11 mouse cellular contexts compared by ENCODE assay signal in the genomic region with DNA sequence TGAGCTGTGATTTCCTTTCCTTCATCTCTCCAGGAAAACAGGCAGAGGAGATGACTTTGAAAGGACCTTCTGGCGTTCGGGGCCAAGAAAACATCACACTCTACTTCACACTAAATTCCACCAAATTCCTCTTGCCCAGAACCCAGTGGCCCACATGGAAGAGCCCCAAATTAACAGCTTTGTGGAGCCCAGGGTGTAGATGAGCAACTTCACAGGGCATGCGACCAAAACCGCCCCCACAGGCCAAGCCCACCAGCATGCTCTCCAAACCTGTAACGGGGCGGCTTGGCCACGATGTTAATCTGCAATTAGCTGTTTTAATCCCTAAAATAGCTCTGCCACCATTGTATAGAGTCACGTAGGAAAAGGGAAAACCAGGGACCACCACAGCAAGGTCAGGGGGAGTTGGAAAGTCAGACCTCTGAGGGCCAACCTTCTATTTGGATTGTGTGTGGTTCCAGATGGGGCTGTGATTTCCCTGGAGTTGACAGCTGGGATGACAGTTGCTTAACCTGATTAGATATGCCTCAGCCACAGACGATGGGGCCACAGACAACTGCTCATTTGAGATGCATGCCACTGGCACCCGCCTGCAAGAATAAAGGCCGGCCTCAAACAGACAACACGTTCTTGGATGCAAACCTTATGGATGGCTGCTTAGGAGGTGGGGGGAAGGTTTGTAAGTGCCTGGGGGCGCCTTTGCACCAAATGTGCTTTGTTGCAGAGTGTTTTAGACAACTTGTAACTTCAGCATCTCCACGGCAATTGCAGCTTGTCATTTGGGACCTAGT.
DNase-seq lines count a peak whose midpoint lies in the region; ATAC-seq lines count a peak whose summit lies in the region.
"Had no signal": no experiment of that assay in that cellular context is flagged by ENCODE, and none has a peak within 500 bp of the region (broad histone marks: within the 10 kb centered on the region; RNA-seq: fewer than 3 reads in every experiment).

No protein-coding gene starts in this region.

- DNase-seq in limb, embryonic 10.5 days (ENCODE audit: low spot score), result no peak
- DNase-seq in layer of hippocampus, postnatal 36 days, result peak; percentile 41 to 43
- peak; percentile 73 for DNase-seq in retina, postnatal 1 day
- DNase-seq in left cerebral cortex, adult 8-10 months (ENCODE audit: low spot score in 2 of 2), result no peak
- no peak for DNase-seq in spleen, adult 18-20 months
- DNase-seq: adrenal gland, postnatal 36 days; cerebellum, adult 18-20 months; gastrocnemius, adult 2 months; lung, embryonic 14.5 days had no signal

- H3K4me1 ChIP-seq in limb, embryonic 13.5 days, result peaks cover 15% of the 10 kb centered on the region
- H3K4me1 ChIP-seq in limb, embryonic 10.5 days, result no peaks in the 10 kb centered on the region
- peaks cover 12% of the 10 kb centered on the region for H3K4me1 ChIP-seq in hindbrain, embryonic 12.5 days

- H3K9me3 ChIP-seq in limb, embryonic 13.5 days, result 0 out of 2 replicates have a peak, but pooled peaks cover 4% of the 10 kb centered on the region
- H3K9me3 ChIP-seq in limb, embryonic 10.5 days (replicated peaks), result no peaks in the 10 kb centered on the region
- no peaks in the 10 kb centered on the region for H3K9me3 ChIP-seq in hindbrain, embryonic 12.5 days (replicated peaks)

- H3K4me2 ChIP-seq in limb, embryonic 13.5 days (replicated peaks), result no peak overlapping the region
- H3K4me2 ChIP-seq in hindbrain, embryonic 12.5 days (replicated peaks), result no peak overlapping the region
- H3K4me2 ChIP-seq: lung, embryonic 14.5 days had no signal

- 0 out of 2 replicates have a peak, but pooled peaks cover 6% of the 10 kb centered on the region for H3K27me3 ChIP-seq in limb, embryonic 13.5 days
- H3K27me3 ChIP-seq in limb, embryonic 10.5 days (ENCODE audit: low read depth, poor library complexity, severe bottlenecking), result no peaks in the 10 kb centered on the region
- no peaks in the 10 kb centered on the region for H3K27me3 ChIP-seq in hindbrain, embryonic 12.5 days

- no peak overlapping the region for H3K4me3 ChIP-seq in limb, embryonic 13.5 days
- H3K4me3 ChIP-seq in limb, embryonic 10.5 days, result no peak overlapping the region
- H3K4me3 ChIP-seq in hindbrain, embryonic 12.5 days, result no peak overlapping the region
- H3K4me3 ChIP-seq: gastrocnemius, adult 2 months had no signal

- WGBS in limb, embryonic 13.5 days, result 65% methylated on average over 14 of the region's 14 CpGs
- WGBS in limb, embryonic 10.5 days, result 72% methylated on average over 14 of the region's 14 CpGs
- WGBS in hindbrain, embryonic 12.5 days, result 43% methylated on average over 14 of the region's 14 CpGs

- H3K27ac ChIP-seq in limb, embryonic 13.5 days, result no peak overlapping the region
- H3K27ac ChIP-seq in limb, embryonic 10.5 days, result no peak overlapping the region
- H3K27ac ChIP-seq in hindbrain, embryonic 12.5 days, result no peak overlapping the region
- H3K27ac ChIP-seq: gastrocnemius, adult 2 months had no signal

- H3K36me3 ChIP-seq in limb, embryonic 13.5 days, result no peaks in the 10 kb centered on the region
- H3K36me3 ChIP-seq in limb, embryonic 10.5 days, result no peaks in the 10 kb centered on the region
- no peaks in the 10 kb centered on the region for H3K36me3 ChIP-seq in hindbrain, embryonic 12.5 days

- no peak overlapping the region for H3K9ac ChIP-seq in limb, embryonic 13.5 days
- no peak overlapping the region for H3K9ac ChIP-seq in hindbrain, embryonic 12.5 days
- H3K9ac ChIP-seq: lung, embryonic 14.5 days had no signal

- 0 out of 2 replicates have a peak, but pooled peaks have one; percentile 36 for ATAC-seq in limb, embryonic 13.5 days (ENCODE audit: low FRiP score, low read depth)
- ATAC-seq in hindbrain, embryonic 12.5 days (ENCODE audit: low FRiP score), result peak; percentile 90

Comparison
In these comparisons a context has a peak if more than half of its experiments do, and no peak if none do; other contexts are left out.
1. DNase-seq: peak in layer of hippocampus, postnatal 36 days (2 of 2) and retina, postnatal 1 day (single experiment); none in limb, embryonic 10.5 days (single experiment), left cerebral cortex, adult 8-10 months (0 of 2) and spleen, adult 18-20 months (0 of 2).